Mouse (Mus musculus) limb, embryonic 11.5 days (tissue): ENCODE results near the gene Prkaa1. TPM values are rescaled to one million over a fixed set of nuclear protein-coding genes. Genes with fewer than 3 reads are reported as not detected.
"Not testable (repeated sequence)": the region's sequence is repeated elsewhere in the genome, so short reads cannot be mapped to it uniquely, and the experiment has no call there.

ENCODE experiments used
- ATAC-seq: fragments of 200-750 bp; cut with Nextera tagmentation; 2 replicates; pipeline ENCODE4 v1.8.0; 2017; ENCODE audit warnings: low read depth; ENCODE audit not compliant: insufficient number of reproducible peaks, low FRiP score, low TSS enrichment
- DNase-seq: peaks from one replicate; pipeline ENCODE4 v3.0.0-alpha.2; 2015; ENCODE audit warnings: low spot score
- H3K27ac ChIP-seq: fragments of 300-500 bp; sonication (generic); replicated peaks from 2 replicates; pipeline ENCODE4 v1.5.1; 2014; ENCODE audit warnings: low read depth, mild to moderate bottlenecking, low read length
- H3K27me3 ChIP-seq: fragments of 300-500 bp; sonication (generic); 2 replicates; pipeline ENCODE4 v1.6.1; 2014; ENCODE audit warnings: mild to moderate bottlenecking, low read length, mixed read lengths; ENCODE audit not compliant: control insufficient read depth, insufficient read depth
- H3K36me3 ChIP-seq: fragments of 300-500 bp; sonication (generic); 2 replicates; pipeline ENCODE4 v1.6.1; 2014; ENCODE audit warnings: mild to moderate bottlenecking, low read length, moderate library complexity, mixed read lengths; ENCODE audit not compliant: control insufficient read depth, insufficient read depth
- H3K4me1 ChIP-seq: fragments of 300-500 bp; sonication (generic); 2 replicates; pipeline ENCODE4 v1.6.1; 2014; ENCODE audit warnings: low read length, mixed read lengths; ENCODE audit not compliant: control insufficient read depth, insufficient read depth
- H3K4me2 ChIP-seq: fragments of 300-500 bp; sonication (generic); 2 replicates; pipeline ENCODE4 v1.6.1; 2014; ENCODE audit warnings: low read depth, mild to moderate bottlenecking, moderate library complexity; ENCODE audit not compliant: severe bottlenecking
- H3K4me3 ChIP-seq: fragments of 300-500 bp; sonication (generic); 2 replicates; pipeline ENCODE4 v1.5.1; 2014; ENCODE audit warnings: low read depth, low read length
- H3K9ac ChIP-seq: fragments of 300-500 bp; sonication (generic); 2 replicates; pipeline ENCODE4 v1.6.1; 2014; ENCODE audit warnings: mild to moderate bottlenecking, low read length
- H3K9me3 ChIP-seq: fragments of 300-500 bp; sonication (generic); 2 replicates; pipeline ENCODE4 v1.6.1; 2016; ENCODE audit warnings: low read length; ENCODE audit not compliant: control insufficient read depth
- WGBS: fragments of 180-500 bp; shearing (Covaris S2); extraction: QIAGEN DNeasy Blood & Tissue Kit; methylation state at CpG from one replicate; pipeline ENCODE4 v1.1.7; 2014; 5-methylcytosine and 5-hydroxymethylcytosine counted together
- polyA plus RNA-seq: library from polyadenylated mRNA; unstranded; fragments of >200 nt; fragmentation: Nextera tagmentation; extraction: Ambion mirVana; gene quantifications from 2 replicates; pipeline ENCODE4 v1.2.1, GENCODE M21; 2014

Gene Prkaa1
- polyA plus RNA-seq, 1 experiment from 2014 or later: 21.2 TPM

DNA sequence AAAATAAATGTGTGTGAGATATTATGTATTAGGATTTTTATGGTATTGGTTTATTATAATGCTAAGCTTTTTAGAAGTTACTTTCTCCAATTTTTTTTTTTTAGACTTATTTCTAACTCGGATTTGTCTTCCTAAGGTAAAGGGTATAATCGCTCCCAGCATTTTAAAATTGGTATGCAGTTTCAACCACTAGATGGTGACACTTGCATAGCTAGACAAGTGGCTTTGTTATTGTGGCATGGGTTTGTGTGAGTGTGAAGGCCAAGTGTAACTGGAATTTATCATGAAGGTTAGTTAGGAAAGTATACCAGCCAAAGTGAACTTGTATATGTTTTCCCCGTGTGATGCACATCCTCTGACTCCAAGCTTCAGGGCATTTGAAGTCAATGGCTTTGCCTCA, 50.2 kb downstream of the Prkaa1 start:
- whole genome bisulfite sequencing: 82% methylated on average over 3 of the region's 3 CpGs
- H3K9me3 ChIP-seq: no peaks in the 10 kb centered on the region
- H3K9ac ChIP-seq: no peak overlapping the region
- H3K4me3 ChIP-seq: no peak overlapping the region
- H3K36me3 ChIP-seq: no peaks in the 10 kb centered on the region; the same call in 1 of the 2 replicates
- no peak for DNase-seq
- H3K4me2 ChIP-seq: no peak overlapping the region
- no peak for ATAC-seq
- H3K4me1 ChIP-seq: no peaks in the 10 kb centered on the region
- H3K27ac ChIP-seq: no peak overlapping the region
- H3K27me3 ChIP-seq: no peaks in the 10 kb centered on the region

- Histone ChIP-seq H3K36me3 (no peaks in the 10 kb centered on the region; the same call in 1 of the 2 replicates), H3K27ac (no peak overlapping the region), H3K9ac (no peak overlapping the region), H3K4me3 (no peak overlapping the region), H3K4me2 (no peak overlapping the region), H3K9me3 (no peaks in the 10 kb centered on the region), H3K4me1 (no peaks in the 10 kb centered on the region), H3K27me3 (no peaks in the 10 kb centered on the region)
- ATAC-seq (no peak), DNase-seq (no peak)
- WGBS: 91% methylated on average over 6 of the region's 6 CpGs
Measured at GRCm38 (mm10) chr15:5194446-5194845, 50.8 kb downstream of the Prkaa1 start.

DNA sequence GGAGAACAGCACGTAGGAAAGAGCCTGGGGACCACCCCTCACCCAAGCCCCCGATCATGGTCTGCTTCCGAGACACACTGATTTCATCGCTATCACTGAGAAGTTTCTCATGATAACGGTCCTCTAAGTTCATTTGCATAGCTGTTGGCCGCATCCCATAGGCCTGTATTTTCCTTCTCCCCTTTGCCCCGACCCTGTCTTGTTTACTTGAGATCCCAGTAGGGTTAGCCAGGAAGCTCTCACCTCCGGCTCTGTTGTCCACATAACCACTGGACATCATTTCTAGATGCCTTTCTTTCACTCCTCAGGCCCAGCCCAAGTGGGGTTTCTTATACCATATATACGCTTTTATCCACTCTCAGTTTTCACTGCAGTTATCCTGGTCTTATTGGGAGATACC, 51.3 kb downstream of the Prkaa1 start:
- no peak overlapping the region for H3K27ac ChIP-seq
- no peaks in the 10 kb centered on the region; the same call in 1 of the 2 replicates for H3K36me3 ChIP-seq
- H3K4me1 ChIP-seq: no peaks in the 10 kb centered on the region
- ATAC-seq (no peak), DNase-seq (no peak)
- H3K9ac ChIP-seq: no peak overlapping the region
- WGBS: 91% methylated on average over 9 of the region's 9 CpGs
- H3K9me3 ChIP-seq: no peaks in the 10 kb centered on the region
- H3K4me3 ChIP-seq: no peak overlapping the region
- no peaks in the 10 kb centered on the region for H3K27me3 ChIP-seq
- no peak overlapping the region for H3K4me2 ChIP-seq

GRCm38 (mm10) chr15:5195987-5196514, 52.4 kb downstream of the Prkaa1 start:
- H3K9ac ChIP-seq: no peak overlapping the region
- H3K4me1 ChIP-seq: no peaks in the 10 kb centered on the region

DNA sequence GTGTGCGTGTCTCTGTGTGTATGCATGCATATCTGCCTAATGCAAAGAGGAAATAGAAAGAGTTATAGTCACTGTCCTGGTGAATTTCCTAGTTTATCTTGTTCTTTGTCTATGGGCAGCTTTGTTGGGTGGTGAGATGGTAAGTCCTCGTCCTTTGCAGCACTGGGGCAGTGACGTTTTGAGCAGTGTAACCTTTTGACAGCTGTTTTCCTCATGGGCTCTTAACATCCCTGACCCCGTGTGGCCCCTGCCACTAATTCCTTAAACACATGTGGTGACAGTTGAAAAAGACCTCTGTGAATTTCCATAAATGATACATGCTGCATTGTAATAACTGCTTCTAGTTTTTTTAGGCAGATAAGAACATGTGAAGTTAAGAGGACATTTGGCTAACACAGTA, 53.0 kb downstream of the Prkaa1 start:
- Histone ChIP-seq H3K9me3 (no peaks in the 10 kb centered on the region), H3K4me2 (no peak overlapping the region), H3K36me3 (no peaks in the 10 kb centered on the region; the same call in 1 of the 2 replicates), H3K4me1 (no peaks in the 10 kb centered on the region), H3K9ac (no peak overlapping the region), H3K27me3 (no peaks in the 10 kb centered on the region), H3K27ac (no peak overlapping the region), H3K4me3 (no peak overlapping the region)
- ATAC-seq (no peak), DNase-seq (no peak)
- 60% methylated on average over 4 of the region's 4 CpGs for WGBS

More at GRCm38 (mm10) chr15:5195987-5196514, 52.4 kb downstream of the Prkaa1 start:
- no peaks in the 10 kb centered on the region for H3K27me3 ChIP-seq
- ATAC-seq (no peak), DNase-seq (no peak)
- no peaks in the 10 kb centered on the region for H3K9me3 ChIP-seq
- 87% methylated on average over 4 of the region's 4 CpGs for WGBS
- no peak overlapping the region for H3K4me2 ChIP-seq
- H3K36me3 ChIP-seq: no peaks in the 10 kb centered on the region; the same call in 1 of the 2 replicates
- no peak overlapping the region for H3K27ac ChIP-seq
- H3K4me3 ChIP-seq: no peak overlapping the region

DNA sequence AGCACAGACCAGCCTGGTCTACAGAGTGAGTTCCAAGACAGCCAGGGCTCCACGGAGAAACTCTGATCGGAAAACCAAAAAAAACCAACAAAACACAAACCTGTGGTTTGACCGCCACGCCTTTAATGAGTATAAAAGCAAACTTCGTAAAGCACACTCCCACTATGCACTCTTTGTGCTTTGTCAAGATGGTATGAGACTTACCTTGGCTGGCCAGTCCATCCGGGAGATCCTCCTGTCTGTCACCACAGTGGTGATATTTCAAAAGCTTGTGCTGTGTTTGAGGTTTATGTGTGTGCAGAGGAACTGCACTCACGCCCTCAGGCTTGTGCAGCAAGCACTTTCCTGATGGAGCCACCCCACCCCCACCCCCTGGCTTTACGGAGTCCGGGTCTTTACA, 61.6 kb downstream of the Prkaa1 start:
- WGBS: 89% methylated on average over 9 of the region's 9 CpGs
- H3K27ac ChIP-seq: no peak overlapping the region
- H3K4me2 ChIP-seq: no peak overlapping the region
- H3K36me3 ChIP-seq: no peaks in the 10 kb centered on the region
- no peaks in the 10 kb centered on the region for H3K9me3 ChIP-seq
- DNase-seq (no peak), ATAC-seq (no peak)
- H3K27me3 ChIP-seq: no peaks in the 10 kb centered on the region
- no peak overlapping the region for H3K4me3 ChIP-seq
- no peak overlapping the region for H3K9ac ChIP-seq
- H3K4me1 ChIP-seq: no peaks in the 10 kb centered on the region

DNA sequence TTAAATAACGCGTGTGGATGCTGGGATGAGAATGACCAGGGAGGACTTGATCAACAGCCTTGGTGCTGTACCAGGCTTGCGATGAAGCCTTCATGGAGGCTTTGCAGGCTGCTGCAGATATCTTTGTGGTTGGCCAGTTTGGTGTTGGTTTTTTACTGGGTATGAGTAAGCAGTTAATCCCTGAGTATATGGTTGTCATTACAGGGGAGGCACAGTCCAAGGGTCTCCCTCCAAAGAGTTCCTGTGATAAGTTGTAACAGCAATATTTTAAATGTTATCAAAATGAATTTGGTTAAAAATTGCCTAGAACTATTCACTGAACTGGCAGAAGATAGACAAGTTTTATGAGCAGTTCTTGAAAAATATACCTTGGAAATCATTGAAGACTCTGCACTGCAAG, 65.5 kb downstream of the Prkaa1 start:
- Histone ChIP-seq H3K27me3 (no peaks in the 10 kb centered on the region), H3K4me1 (no peaks in the 10 kb centered on the region), H3K36me3 (no peaks in the 10 kb centered on the region), H3K4me2 (no peak overlapping the region), H3K9me3 (no peaks in the 10 kb centered on the region), H3K27ac (no peak overlapping the region), H3K4me3 (no peak overlapping the region), H3K9ac (no peak overlapping the region)
- ATAC-seq (no peak), DNase-seq (no peak)
- 91% methylated on average over 3 of the region's 3 CpGs for WGBS

- Histone ChIP-seq H3K9me3 (no peaks in the 10 kb centered on the region), H3K9ac (no peak overlapping the region), H3K27ac (no peak overlapping the region), H3K36me3 (no peaks in the 10 kb centered on the region), H3K4me1 (no peaks in the 10 kb centered on the region), H3K4me3 (no peak overlapping the region), H3K4me2 (no peak overlapping the region), H3K27me3 (no peaks in the 10 kb centered on the region)
- ATAC-seq (no peak), DNase-seq (no peak)
- 94% methylated on average over 6 of the region's 6 CpGs for WGBS
Measured at GRCm38 (mm10) chr15:5220491-5220890, 76.8 kb downstream of the Prkaa1 start.

DNA sequence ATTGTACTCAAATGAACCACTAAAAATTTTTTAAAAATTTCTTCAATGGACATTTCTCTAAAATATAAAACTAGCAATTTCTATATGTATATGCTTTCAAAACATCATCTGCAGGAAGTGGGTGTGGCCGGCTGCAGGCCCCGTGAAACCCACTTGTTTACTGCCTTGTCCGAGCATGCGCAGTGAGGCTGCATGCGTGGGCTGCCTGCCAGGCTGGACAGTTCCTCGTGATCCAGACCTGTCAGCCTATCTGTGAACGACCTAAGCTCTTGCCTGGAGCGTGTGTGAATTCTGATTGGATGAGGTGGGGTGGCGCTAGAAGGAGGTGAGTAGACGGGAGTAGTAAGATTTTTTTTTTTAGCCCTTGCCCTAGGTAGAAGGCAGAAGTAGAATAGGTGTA, 87.1 kb downstream of the Prkaa1 start:
- ATAC-seq, H3K4me1 ChIP-seq, H3K9ac ChIP-seq, H3K36me3 ChIP-seq, H3K9me3 ChIP-seq, H3K4me2 ChIP-seq, DNase-seq, H3K4me3 ChIP-seq, H3K27ac ChIP-seq, H3K27me3 ChIP-seq: not testable (repeated sequence)
- WGBS: 87% methylated on average over 10 of the region's 10 CpGs
